Mouse (Mus musculus) neural tube, embryonic 11.5 days (tissue): ENCODE data around the gene Aqp2. TPM values are rescaled to one million over a fixed set of nuclear protein-coding genes. Genes with fewer than 3 reads are reported as not detected.

Experiments used
- ATAC-seq: fragments of 200-750 bp; cut with Nextera tagmentation; 2 replicates; pipeline ENCODE4 v1.8.0; 2017; ENCODE audit warnings: moderate number of reproducible peaks, mild to moderate bottlenecking, moderate TSS enrichment, moderate library complexity; ENCODE audit not compliant: insufficient read depth, low FRiP score, low TSS enrichment
- DNase-seq: peaks from one replicate; pipeline ENCODE4 v3.0.0-alpha.2; 2015; ENCODE audit warnings: low spot score
- H3K27ac ChIP-seq: fragments of 300-500 bp; sonication (generic); 2 replicates; pipeline ENCODE4 v1.5.1; 2014; ENCODE audit warnings: low read depth, mild to moderate bottlenecking, low read length
- H3K27me3 ChIP-seq: fragments of 300-500 bp; sonication (generic); 2 replicates; pipeline ENCODE4 v1.6.1; 2014; ENCODE audit warnings: mild to moderate bottlenecking, low read length, mixed read lengths; ENCODE audit not compliant: control insufficient read depth, insufficient read depth
- H3K36me3 ChIP-seq: fragments of 300-500 bp; sonication (generic); 2 replicates; pipeline ENCODE4 v1.6.1; 2014; ENCODE audit warnings: mild to moderate bottlenecking, low read length, moderate library complexity, mixed read lengths; ENCODE audit not compliant: control insufficient read depth, insufficient read depth
- H3K4me1 ChIP-seq: fragments of 300-500 bp; sonication (generic); 2 replicates; pipeline ENCODE4 v1.6.1; 2014; ENCODE audit warnings: low read length, mixed read lengths; ENCODE audit not compliant: control insufficient read depth, insufficient read depth
- H3K4me2 ChIP-seq: fragments of 300-500 bp; sonication (generic); 2 replicates; pipeline ENCODE4 v1.6.1; 2014; ENCODE audit warnings: low read depth, mild to moderate bottlenecking, moderate library complexity
- H3K4me3 ChIP-seq: fragments of 300-500 bp; sonication (generic); 2 replicates; pipeline ENCODE4 v1.5.1; 2014; ENCODE audit warnings: low read depth, low read length
- H3K9ac ChIP-seq: fragments of 300-500 bp; sonication (generic); 2 replicates; pipeline ENCODE4 v1.6.1; 2014; ENCODE audit warnings: mild to moderate bottlenecking, low read length
- H3K9me3 ChIP-seq: fragments of 300-500 bp; sonication (generic); 2 replicates; pipeline ENCODE4 v1.6.1; 2016; ENCODE audit warnings: low read length; ENCODE audit not compliant: control insufficient read depth
- WGBS: fragments of 180-500 bp; shearing (Covaris S2); extraction: QIAGEN DNeasy Blood & Tissue Kit; methylation state at CpG from one replicate; pipeline ENCODE4 v1.1.7; 2014; 5-methylcytosine and 5-hydroxymethylcytosine counted together
- polyA plus RNA-seq: library from polyadenylated mRNA; unstranded; fragments of >200 nt; fragmentation: Nextera tagmentation; extraction: Ambion mirVana; gene quantifications from 2 replicates; pipeline ENCODE4 v1.2.1, GENCODE M21; 2014

Aqp2 gene
- polyA plus RNA-seq: not detected in 2 replicates

DNA sequence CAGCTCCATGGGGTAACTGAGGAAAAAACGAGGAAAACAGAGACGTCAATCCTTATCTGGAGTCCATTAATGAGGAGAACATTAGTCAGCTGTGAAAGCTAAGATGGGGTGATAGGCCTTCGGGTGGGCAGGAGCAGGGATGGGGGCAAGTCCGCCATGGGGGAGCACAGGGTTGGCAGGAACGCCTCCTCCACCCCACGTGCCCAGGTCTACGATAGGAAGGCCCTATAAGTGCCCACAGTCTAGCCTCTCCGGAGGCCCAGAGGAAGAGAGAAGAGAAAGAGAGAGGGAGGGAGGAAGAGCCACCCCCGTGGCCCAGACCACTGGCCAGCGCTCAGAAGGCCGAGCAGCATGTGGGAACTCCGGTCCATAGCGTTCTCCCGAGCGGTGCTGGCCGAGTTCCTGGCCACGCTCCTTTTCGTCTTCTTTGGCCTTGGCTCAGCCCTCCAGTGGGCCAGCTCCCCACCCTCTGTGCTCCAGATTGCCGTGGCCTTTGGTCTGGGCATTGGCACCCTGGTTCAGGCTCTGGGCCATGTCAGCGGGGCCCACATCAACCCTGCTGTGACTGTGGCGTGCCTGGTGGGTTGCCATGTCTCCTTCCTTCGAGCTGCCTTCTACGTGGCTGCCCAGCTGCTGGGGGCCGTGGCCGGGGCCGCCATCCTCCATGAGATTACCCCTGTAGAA is at the start of gene Aqp2:
TSS of gene Aqp2 (plus strand) at position 254 of the 684 bp plus-strand sequence.
- Histone ChIP-seq H3K4me2 (no peak within 1 kb of the TSS), H3K36me3 (no peaks in the 10 kb centered on the region), H3K4me1 (peaks cover 4% of the 10 kb centered on the region), H3K27ac (no peak within 1 kb of the TSS), H3K27me3 (peaks cover 20% of the 10 kb centered on the region), H3K4me3 (no peak within 1 kb of the TSS), H3K9me3 (no peaks in the 10 kb centered on the region), H3K9ac (no peak within 1 kb of the TSS; the same call in 1 of the 2 replicates)
- DNase-seq (no peak), ATAC-seq (no peak)
- 84% methylated on average over 26 of the region's 26 CpGs for WGBS

DNA sequence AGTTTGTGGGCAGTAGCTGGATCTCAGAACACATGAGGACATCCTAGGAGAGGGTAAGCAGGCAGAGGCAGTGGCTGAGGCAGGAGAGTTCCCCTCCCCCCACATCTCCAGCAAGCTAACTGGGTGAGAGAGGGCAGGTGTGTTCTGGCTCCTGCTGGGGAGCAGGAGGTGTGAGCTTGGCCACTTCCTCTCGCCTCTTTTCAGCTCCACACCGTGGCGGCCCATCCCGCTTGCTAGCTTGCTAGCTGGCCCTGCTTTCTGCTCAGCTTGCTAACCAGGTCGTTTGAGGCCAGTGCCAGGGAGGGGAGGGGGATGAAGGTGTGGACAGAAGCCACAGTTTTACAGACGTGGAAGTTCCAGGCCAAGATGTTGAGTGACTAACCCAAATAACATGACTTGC is 47.7 kb upstream of the Aqp2 start:
- ATAC-seq (no peak), DNase-seq (no peak)
- H3K36me3 ChIP-seq: no peaks in the 10 kb centered on the region
- H3K4me3 ChIP-seq: no peak overlapping the region
- H3K4me2 ChIP-seq: no peak overlapping the region
- H3K9me3 ChIP-seq: no peaks in the 10 kb centered on the region
- H3K27ac ChIP-seq: no peak overlapping the region
- 36% methylated on average over 6 of the region's 6 CpGs for WGBS
- no peak overlapping the region for H3K9ac ChIP-seq
- no peaks in the 10 kb centered on the region for H3K4me1 ChIP-seq
- H3K27me3 ChIP-seq: peaks cover 5% of the 10 kb centered on the region; the same call in 1 of the 2 replicates

DNA sequence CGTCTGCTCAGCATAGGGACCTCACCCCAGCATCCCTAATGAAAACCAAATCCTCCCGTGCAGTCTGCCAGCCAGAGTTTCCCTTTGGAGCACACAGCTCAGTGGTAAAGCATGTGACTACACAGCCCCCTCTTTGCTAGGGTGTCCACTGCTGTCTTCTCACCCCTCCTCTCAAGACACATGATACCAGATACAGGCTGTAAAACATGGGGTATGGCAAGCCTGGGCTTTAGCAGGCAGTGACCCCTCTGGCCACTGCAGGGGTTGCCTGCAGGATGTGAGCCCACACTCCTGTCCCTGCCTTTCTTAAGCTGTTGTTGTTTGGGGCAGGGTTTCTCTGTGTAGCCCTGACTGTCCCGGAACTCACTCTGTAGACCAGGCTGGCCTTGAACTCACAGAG is 46.8 kb upstream of the Aqp2 start:
- Histone ChIP-seq H3K4me1 (no peaks in the 10 kb centered on the region), H3K27ac (no peak overlapping the region), H3K4me2 (no peak overlapping the region), H3K36me3 (no peaks in the 10 kb centered on the region), H3K9me3 (no peaks in the 10 kb centered on the region), H3K4me3 (no peak overlapping the region), H3K9ac (no peak overlapping the region), H3K27me3 (peaks cover 5% of the 10 kb centered on the region; the same call in 1 of the 2 replicates)
- ATAC-seq: no peak
- 50% methylated on average over 3 of the region's 3 CpGs for WGBS
- DNase-seq: no peak

DNA sequence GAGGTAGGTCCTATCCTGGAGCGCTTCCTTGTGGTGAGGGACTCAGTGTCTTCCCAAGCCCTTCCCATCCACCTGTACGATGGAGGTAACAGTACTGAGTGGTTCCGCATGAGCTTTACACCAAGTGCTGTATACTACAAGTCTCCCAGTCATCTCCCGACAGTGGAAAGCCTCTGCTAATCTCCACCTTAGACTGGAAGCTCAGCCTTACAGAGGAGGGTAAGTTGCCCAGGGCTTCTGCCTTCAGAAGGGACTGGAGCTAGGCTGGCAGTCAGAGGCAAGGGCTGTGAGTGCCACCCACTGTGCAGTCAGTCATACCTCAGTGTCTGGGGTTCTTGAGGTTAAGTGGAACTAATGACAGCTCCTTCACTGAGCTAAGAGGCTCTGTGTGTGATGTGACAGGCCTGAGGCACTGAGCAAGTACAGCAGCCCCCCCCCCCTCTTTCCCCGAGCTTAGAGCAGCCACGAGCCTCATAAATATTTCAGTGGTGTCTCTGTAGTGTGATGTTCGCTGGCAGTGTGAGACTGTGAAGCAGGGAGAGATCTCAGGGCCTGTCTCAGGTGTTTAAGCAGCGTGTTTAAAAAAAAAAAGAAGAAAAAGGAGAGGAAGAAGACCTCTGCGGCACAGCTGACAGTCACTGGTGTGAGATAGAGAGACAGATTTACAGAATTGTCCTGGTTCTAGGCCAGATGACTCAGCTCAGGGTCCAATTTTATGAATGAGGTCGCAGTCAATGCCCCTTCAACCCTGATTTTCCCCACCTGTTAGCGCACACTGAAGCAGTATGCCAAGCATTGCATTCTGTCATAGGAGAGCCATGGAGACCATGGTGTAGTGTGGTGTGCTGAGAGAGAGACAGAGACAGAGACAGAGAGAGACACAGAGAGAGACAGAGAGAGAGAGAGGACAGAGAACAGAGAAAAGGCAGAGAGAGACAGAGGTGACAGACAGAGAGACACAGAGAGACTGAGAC is 41.7 kb upstream of the Aqp2 start:
- no peak overlapping the region for H3K4me2 ChIP-seq
- no peak for ATAC-seq
- no peaks in the 10 kb centered on the region for H3K4me1 ChIP-seq
- no peak overlapping the region for H3K4me3 ChIP-seq
- WGBS: 63% methylated on average over 11 of the region's 11 CpGs
- no peak overlapping the region for H3K27ac ChIP-seq
- H3K9me3 ChIP-seq: no peaks in the 10 kb centered on the region
- DNase-seq: peak; percentile 22
- H3K36me3 ChIP-seq: no peaks in the 10 kb centered on the region
- H3K9ac ChIP-seq: no peak overlapping the region
- no peaks in the 10 kb centered on the region for H3K27me3 ChIP-seq

DNA sequence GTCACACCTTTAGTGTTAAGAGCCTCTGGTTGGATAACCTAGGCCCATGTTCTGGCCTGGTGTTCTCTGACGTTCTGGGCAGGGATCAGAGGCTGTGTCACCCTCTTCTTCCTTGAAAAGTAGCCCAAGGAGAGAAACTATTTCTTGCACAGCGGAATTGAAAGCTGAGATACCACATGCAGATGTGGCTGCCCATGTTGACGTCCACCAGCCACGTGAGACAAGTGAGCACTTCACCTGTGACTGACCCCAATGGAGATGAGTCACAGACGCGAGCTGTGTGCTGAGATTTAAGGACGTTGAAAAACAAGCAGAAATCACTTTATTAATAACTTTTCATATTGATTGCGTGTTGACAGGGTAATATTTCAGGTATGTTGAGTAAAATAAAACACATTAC is 39.0 kb upstream of the Aqp2 start:
- DNase-seq (no peak), ATAC-seq (no peak)
- no peak overlapping the region for H3K4me2 ChIP-seq
- no peak overlapping the region for H3K4me3 ChIP-seq
- H3K9me3 ChIP-seq: no peaks in the 10 kb centered on the region
- no peaks in the 10 kb centered on the region for H3K4me1 ChIP-seq
- H3K36me3 ChIP-seq: no peaks in the 10 kb centered on the region
- no peak overlapping the region for H3K27ac ChIP-seq
- WGBS: 76% methylated on average over 8 of the region's 8 CpGs
- H3K27me3 ChIP-seq: no peaks in the 10 kb centered on the region
- H3K9ac ChIP-seq: no peak overlapping the region

DNA sequence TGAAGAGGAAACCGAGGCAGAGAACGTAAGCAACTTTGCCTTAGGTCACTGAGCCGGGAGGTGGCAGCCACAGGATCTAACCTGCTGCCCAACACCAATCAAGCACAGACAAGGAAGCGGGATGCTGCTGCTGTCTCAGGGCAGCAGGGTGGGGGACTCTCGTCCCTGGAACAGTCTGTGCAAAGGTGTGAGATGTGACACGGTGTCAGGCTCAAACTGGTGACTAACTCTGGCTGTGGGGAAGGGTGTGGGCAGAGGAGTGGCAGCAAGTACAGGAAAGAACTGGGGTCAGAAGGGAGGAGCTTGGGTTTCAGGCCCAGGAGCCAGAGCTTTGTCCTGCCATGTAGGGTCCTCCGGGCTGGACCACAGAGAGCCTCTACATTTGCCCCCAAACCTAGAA is 34.8 kb upstream of the Aqp2 start:
- ATAC-seq (no peak), DNase-seq (no peak)
- H3K4me1 ChIP-seq: no peaks in the 10 kb centered on the region
- H3K4me3 ChIP-seq: no peak overlapping the region
- no peaks in the 10 kb centered on the region for H3K9me3 ChIP-seq
- H3K9ac ChIP-seq: no peak overlapping the region
- H3K27ac ChIP-seq: no peak overlapping the region
- H3K36me3 ChIP-seq: no peaks in the 10 kb centered on the region
- 68% methylated on average over 7 of the region's 7 CpGs for WGBS
- H3K27me3 ChIP-seq: no peaks in the 10 kb centered on the region
- no peak overlapping the region for H3K4me2 ChIP-seq

DNA sequence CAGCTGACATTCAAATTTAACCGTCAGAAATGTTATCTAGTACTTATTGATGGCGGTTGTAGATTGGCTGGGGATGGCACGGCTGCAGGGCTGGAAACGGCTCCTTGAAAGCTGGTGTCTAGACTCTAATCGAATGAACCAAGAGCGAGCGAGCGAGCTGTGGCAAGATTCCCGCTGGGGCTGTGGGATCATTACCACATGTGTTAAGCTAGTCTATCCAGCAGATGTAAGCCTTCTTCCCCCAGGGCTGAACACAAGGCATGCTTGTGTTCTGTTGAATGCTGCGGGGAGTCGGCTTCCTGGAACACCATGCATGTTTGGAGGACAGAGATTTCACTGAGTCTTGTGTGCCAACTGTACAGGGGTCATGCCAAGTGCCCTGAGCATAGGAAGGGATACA is 32.3 kb upstream of the Aqp2 start:
- Histone ChIP-seq H3K4me2 (no peak overlapping the region), H3K9ac (no peak overlapping the region), H3K9me3 (no peaks in the 10 kb centered on the region), H3K27me3 (no peaks in the 10 kb centered on the region), H3K4me1 (no peaks in the 10 kb centered on the region), H3K27ac (no peak overlapping the region), H3K36me3 (no peaks in the 10 kb centered on the region), H3K4me3 (no peak overlapping the region)
- DNase-seq (peak; percentile 56), ATAC-seq (no peak)
- WGBS: 77% methylated on average over 11 of the region's 11 CpGs

DNA sequence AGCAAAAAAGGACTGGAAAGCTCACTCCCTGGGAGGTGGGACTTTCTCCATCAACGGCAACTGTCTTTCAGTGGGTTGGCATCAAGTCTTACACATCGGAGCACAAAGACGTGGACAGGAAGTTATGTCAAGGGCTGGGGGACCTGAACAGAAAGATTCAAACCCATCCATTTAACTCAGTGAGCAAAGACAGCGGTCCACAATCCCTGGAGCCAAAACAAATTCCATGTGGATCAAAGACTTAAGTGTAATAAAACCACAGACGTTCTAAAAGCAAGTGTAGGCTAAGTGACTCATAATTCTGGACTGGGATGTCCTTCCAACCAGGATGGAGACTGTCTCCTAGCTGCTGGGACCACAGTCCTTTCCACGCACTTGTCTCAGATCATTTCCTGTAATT is 31.1 kb upstream of the Aqp2 start:
- H3K27me3 ChIP-seq: no peaks in the 10 kb centered on the region
- 80% methylated on average over 6 of the region's 6 CpGs for WGBS
- H3K4me2 ChIP-seq: no peak overlapping the region
- no peak for ATAC-seq
- H3K9ac ChIP-seq: no peak overlapping the region
- no peak overlapping the region for H3K27ac ChIP-seq
- no peaks in the 10 kb centered on the region for H3K36me3 ChIP-seq
- no peak for DNase-seq
- H3K4me1 ChIP-seq: no peaks in the 10 kb centered on the region
- no peak overlapping the region for H3K4me3 ChIP-seq
- no peaks in the 10 kb centered on the region for H3K9me3 ChIP-seq
